Mouse (Mus musculus) midbrain, embryonic 10.5 days (tissue): ENCODE measurements around the gene Rfx4. TPM values are rescaled to one million over a fixed set of nuclear protein-coding genes. Genes with fewer than 3 reads are reported as not detected.
A peak's percentile ranks its signal among the peaks of the same experiment; 100 is the strongest.

Experiments
- DNase-seq: peaks from one replicate; pipeline ENCODE4 v3.0.0-alpha.2; 2017; ENCODE audit warnings: low spot score
- H3K27ac ChIP-seq: fragments of 300-500 bp; sonication (generic); replicated peaks from 2 replicates; pipeline ENCODE4 v1.5.1; 2016; ENCODE audit warnings: mild to moderate bottlenecking
- H3K27me3 ChIP-seq: fragments of 300-500 bp; sonication (generic); 2 replicates; pipeline ENCODE4 v1.6.1; 2016; ENCODE audit warnings: low read depth, mild to moderate bottlenecking; ENCODE audit not compliant: poor library complexity, severe bottlenecking
- H3K36me3 ChIP-seq: fragments of 300-500 bp; sonication (generic); 2 replicates; pipeline ENCODE4 v1.6.1; 2016; ENCODE audit warnings: mild to moderate bottlenecking, moderate library complexity
- H3K4me1 ChIP-seq: fragments of 300-500 bp; sonication (generic); 2 replicates; pipeline ENCODE4 v1.6.1; 2016
- H3K4me3 ChIP-seq: fragments of 300-500 bp; sonication (generic); 2 replicates; pipeline ENCODE4 v1.5.1; 2016; ENCODE audit warnings: mild to moderate bottlenecking, moderate library complexity
- H3K9me3 ChIP-seq: fragments of 300-500 bp; sonication (generic); replicated peaks from 2 replicates; pipeline ENCODE4 v1.6.1; 2016; ENCODE audit warnings: mild to moderate bottlenecking
- WGBS: fragments of 180-500 bp; shearing (Covaris S2); methylation state at CpG from one replicate; pipeline ENCODE4 v1.1.7; 2016; 5-methylcytosine and 5-hydroxymethylcytosine counted together
- polyA plus RNA-seq: library from polyadenylated mRNA; unstranded; fragments of >200 nt; fragmentation: Nextera tagmentation; extraction: Ambion mirVana; gene quantifications from 2 replicates; pipeline ENCODE4 v1.2.1, GENCODE M21; 2016

The Rfx4 gene
- polyA plus RNA-seq, 1 experiment from 2014 or later, result 61.8 TPM

DNA sequence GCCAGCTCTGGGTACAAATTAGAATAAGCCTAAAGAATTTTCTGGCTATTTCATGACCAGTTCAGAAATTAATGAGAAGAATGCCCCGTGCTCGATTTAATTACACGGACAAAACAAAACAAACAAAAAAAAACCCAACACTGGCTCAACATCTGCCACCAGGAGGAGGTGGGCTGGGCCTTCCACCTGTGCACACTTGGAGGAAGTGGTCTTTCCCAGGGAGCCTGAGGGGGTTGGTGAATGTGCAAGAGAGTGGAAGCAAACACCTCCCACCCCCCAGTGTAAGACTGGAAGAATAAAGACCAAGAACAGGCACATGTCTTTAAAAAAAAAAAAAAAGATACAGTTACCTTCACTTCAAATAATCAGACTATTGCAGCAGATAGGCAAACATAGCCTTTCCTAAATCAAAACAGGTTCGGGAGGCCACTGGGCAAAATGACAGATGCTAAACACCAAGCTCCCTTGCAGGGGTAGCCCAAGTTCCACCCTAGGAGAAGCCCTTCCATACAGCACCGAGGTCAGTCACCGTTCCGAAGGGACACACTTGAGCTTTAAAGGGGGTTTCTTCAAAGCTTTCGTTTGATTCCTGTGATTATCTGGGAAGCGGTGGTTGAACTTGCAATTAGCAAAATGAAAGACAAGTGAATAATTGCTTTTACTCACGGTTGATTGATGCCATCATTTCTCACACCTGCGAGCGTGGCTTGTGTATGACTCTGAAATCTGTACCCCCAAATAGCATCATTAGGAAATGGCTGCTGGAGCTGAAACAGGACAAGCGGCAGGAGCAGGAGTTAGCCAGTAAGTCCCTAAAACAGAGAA, 103.9 kb downstream of the Rfx4 start:
- DNase-seq, result no peak
- Histone ChIP-seq H3K27ac (peak overlapping the region; percentile 79), H3K4me1 (peaks cover 53% of the 10 kb centered on the region), H3K36me3 (peaks cover 90% of the 10 kb centered on the region), H3K4me3 (no peak overlapping the region), H3K9me3 (no peaks in the 10 kb centered on the region), H3K27me3 (no peaks in the 10 kb centered on the region)
- WGBS, result 39% methylated on average over 13 of the region's 13 CpGs

DNA sequence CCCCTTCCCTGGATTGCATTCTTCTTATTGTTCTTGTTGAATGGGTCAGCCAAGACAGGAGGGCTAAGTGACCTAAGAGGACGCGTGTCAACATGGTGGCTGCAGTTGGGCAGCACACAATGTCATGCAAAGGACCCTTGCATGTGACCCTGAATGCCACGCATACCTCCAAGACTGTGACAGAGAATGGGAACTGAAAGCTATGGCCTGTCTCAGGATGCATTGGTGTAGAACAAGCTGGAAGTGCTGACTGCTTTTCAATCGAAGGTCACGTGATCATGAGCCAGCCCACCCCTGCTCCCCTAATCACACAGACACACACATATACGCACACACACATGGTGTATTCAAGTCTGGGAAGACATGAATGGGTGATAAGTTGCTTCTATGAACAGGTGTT, 107.6 kb downstream of the Rfx4 start:
- DNase-seq, result no peak
- Histone ChIP-seq H3K36me3 (peaks cover 93% of the 10 kb centered on the region), H3K9me3 (no peaks in the 10 kb centered on the region), H3K27ac (no peak overlapping the region), H3K4me3 (no peak overlapping the region), H3K27me3 (no peaks in the 10 kb centered on the region), H3K4me1 (peaks cover 33% of the 10 kb centered on the region)
- WGBS, result 79% methylated on average over 6 of the region's 6 CpGs

GRCm38 (mm10) chr10:84867577-84867976, 111.7 kb downstream of the Rfx4 start:
- DNase-seq, result no peak
- peaks cover 98% of the 10 kb centered on the region for H3K36me3 ChIP-seq
- no peak overlapping the region for H3K4me3 ChIP-seq
- H3K27ac ChIP-seq, result no peak overlapping the region
- no peaks in the 10 kb centered on the region for H3K27me3 ChIP-seq
- H3K4me1 ChIP-seq, result peaks cover 23% of the 10 kb centered on the region
- 94% methylated on average over 7 of the region's 7 CpGs for WGBS
- no peaks in the 10 kb centered on the region for H3K9me3 ChIP-seq

DNA sequence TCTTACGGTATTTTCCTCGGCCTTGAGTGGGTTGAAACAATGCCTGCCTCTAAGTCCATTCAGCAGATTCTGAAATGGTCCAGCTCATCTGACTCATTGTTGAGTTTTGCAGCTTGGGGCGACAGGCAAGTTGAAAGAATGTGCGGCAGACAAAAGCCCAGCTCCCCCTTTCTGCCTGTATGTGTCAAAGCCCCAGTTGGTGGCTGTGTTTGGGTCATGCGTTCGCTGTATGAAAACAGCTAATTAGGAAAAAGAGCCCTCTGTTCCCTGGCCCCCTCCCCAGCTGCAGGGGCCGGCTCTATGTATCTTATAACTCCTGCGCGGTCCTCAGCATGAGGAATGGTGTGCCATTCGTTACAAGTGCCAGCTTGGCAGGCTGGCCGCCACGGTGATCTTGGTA, 115.4 kb downstream of the Rfx4 start:
- no peak overlapping the region for H3K4me3 ChIP-seq
- H3K9me3 ChIP-seq, result no peaks in the 10 kb centered on the region
- no peaks in the 10 kb centered on the region for H3K27me3 ChIP-seq
- H3K27ac ChIP-seq, result peak overlapping the region; percentile 4
- peak; percentile 20 for DNase-seq
- peaks cover 98% of the 10 kb centered on the region for H3K36me3 ChIP-seq
- H3K4me1 ChIP-seq, result peaks cover 15% of the 10 kb centered on the region
- WGBS, result 47% methylated on average over 12 of the region's 12 CpGs

- WGBS, result 83% methylated on average over 4 of the region's 4 CpGs
- peaks cover 98% of the 10 kb centered on the region for H3K36me3 ChIP-seq
- H3K27ac ChIP-seq, result peak overlapping the region; percentile 4
- DNase-seq, result no peak
- H3K9me3 ChIP-seq, result no peaks in the 10 kb centered on the region
- H3K4me3 ChIP-seq, result no peak overlapping the region
- H3K4me1 ChIP-seq, result peaks cover 15% of the 10 kb centered on the region
- no peaks in the 10 kb centered on the region for H3K27me3 ChIP-seq
Observed at GRCm38 (mm10) chr10:84871921-84872320, 116.1 kb downstream of the Rfx4 start.

DNA sequence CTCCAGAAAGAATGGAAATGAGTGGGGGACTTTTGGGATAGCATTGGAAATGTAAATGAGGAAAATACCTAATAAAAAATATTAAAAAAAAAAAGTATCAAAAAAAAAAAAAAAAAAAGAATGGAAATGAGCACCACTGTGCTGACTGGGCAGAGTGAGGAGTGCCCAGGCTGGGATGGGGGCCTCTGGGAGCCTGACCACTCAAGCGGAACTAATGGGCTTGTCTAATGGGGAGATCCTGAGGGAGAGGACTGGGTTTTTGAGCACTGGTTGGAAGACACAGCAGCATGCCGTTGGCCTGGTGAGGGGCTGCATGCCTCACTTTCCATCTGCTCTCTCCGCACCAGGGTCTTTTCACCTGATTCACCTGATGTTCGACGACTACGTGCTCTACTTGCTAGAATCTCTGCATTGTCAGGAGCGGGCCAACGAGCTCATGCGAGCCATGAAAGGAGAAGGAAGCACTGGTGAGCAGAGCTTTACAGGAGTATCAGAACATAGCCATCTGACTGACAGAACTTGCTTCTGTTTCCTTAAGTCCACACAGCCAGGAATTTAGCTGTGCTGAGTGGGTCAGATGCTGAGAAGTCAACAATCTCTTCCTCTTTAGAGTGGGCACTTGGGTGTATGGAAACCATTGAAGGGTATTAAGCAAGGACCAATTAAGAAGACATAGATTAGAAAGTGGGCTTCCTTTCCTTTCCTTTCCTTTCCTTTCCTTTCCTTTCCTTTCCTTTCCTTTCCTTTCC, 124.1 kb downstream of the Rfx4 start:
- H3K9me3 ChIP-seq, result no peaks in the 10 kb centered on the region
- DNase-seq, result peak; percentile 33
- H3K27ac ChIP-seq, result no peak overlapping the region
- no peaks in the 10 kb centered on the region for H3K27me3 ChIP-seq
- H3K4me3 ChIP-seq, result no peak overlapping the region
- H3K4me1 ChIP-seq, result peaks cover 12% of the 10 kb centered on the region
- peaks cover 70% of the 10 kb centered on the region for H3K36me3 ChIP-seq
- 60% methylated on average over 9 of the region's 9 CpGs for WGBS

DNA sequence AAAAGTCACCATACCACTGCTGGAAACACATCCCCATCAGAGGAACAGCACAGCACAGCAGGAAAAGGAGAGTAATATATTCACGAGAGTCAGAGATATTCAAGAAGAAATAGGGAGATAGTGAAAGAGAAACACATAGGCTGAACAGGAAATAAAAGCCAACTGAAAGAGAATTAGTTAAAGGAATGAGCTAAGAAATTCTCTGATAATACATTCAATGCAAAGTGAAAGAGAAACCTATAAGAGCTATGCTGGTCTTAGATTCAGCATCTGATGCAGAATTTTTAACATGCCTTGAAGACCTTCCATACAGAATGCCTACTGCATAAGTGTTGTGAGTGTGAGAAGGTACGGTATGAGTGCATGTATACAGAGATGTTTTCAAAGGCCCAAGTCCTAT, 126.7 kb downstream of the Rfx4 start:
- H3K4me3 ChIP-seq, result no peak overlapping the region
- WGBS, result 93% methylated on average over 2 of the region's 2 CpGs
- no peaks in the 10 kb centered on the region for H3K27me3 ChIP-seq
- DNase-seq, result no peak
- peaks cover 72% of the 10 kb centered on the region for H3K36me3 ChIP-seq
- no peaks in the 10 kb centered on the region for H3K9me3 ChIP-seq
- H3K27ac ChIP-seq, result no peak overlapping the region
- peaks cover 18% of the 10 kb centered on the region for H3K4me1 ChIP-seq

GRCm38 (mm10) chr10:84885341-84885884, 129.6 kb downstream of the Rfx4 start:
- H3K36me3 ChIP-seq, result peaks cover 95% of the 10 kb centered on the region
- H3K27ac ChIP-seq, result no peak overlapping the region
- WGBS, result 84% methylated on average over 5 of the region's 5 CpGs
- no peak overlapping the region for H3K4me3 ChIP-seq
- H3K27me3 ChIP-seq, result no peaks in the 10 kb centered on the region
- H3K9me3 ChIP-seq, result no peaks in the 10 kb centered on the region
- H3K4me1 ChIP-seq, result peaks cover 21% of the 10 kb centered on the region
- no peak for DNase-seq

GRCm38 (mm10) chr10:84886221-84886627, 130.4 kb downstream of the Rfx4 start:
- no peak for DNase-seq
- H3K4me1 ChIP-seq, result peaks cover 21% of the 10 kb centered on the region
- H3K36me3 ChIP-seq, result peaks cover 96% of the 10 kb centered on the region
- WGBS, result 58% methylated on average over 6 of the region's 6 CpGs
- no peaks in the 10 kb centered on the region for H3K27me3 ChIP-seq
- no peaks in the 10 kb centered on the region for H3K9me3 ChIP-seq
- no peak overlapping the region for H3K4me3 ChIP-seq
- H3K27ac ChIP-seq, result no peak overlapping the region

- Histone ChIP-seq H3K9me3 (no peaks in the 10 kb centered on the region), H3K27ac (no peak overlapping the region), H3K4me1 (peaks cover 21% of the 10 kb centered on the region), H3K36me3 (peaks cover 96% of the 10 kb centered on the region), H3K4me3 (no peak overlapping the region), H3K27me3 (no peaks in the 10 kb centered on the region)
- 91% methylated on average over 8 of the region's 8 CpGs for WGBS
- no peak for DNase-seq
Observed at GRCm38 (mm10) chr10:84886785-84887184, 130.9 kb downstream of the Rfx4 start.

DNA sequence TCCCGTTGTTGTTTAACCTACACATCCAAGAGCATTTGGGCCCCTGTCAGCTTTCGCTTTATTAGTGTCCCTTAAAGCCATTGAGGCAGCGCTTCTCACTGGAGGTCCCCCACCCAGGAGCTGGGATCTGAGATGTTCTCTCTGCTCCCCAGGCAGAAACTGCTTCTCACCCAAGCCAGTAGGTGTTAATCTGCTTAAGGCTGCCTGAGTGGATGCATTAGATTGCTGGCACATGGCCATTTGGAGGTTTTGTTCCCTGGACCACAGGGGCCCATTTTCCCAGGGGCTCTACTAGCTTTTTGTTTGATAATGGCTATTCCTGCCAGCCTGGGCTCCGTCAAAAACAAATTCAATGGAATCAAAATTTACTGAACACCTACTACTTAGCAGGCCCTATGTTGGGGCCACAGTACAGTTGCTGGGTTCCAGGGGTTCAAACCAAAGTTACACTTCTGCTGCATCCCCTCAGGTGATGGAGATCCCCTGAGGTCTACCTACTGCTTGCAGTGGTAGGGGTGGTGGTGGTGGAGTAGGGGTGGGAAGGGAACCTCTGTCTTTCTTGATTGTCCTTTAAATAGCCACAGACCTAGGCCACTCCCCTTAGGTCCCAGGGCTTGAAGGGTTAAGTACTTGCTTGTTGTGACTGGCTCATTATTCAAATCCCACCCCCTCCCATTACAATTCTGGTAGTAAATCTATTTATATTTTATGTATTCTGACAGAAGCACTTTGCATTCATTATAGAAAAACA, 133.4 kb downstream of the Rfx4 start:
- 37% methylated on average over 4 of the region's 4 CpGs for WGBS
- H3K36me3 ChIP-seq, result peaks cover 96% of the 10 kb centered on the region
- DNase-seq, result no peak

GRCm38 (mm10) chr10:84895810-84896358, 140.0 kb downstream of the Rfx4 start:
- Histone ChIP-seq H3K27me3 (no peaks in the 10 kb centered on the region), H3K9me3 (no peaks in the 10 kb centered on the region), H3K4me1 (peaks cover 19% of the 10 kb centered on the region), H3K4me3 (no peak overlapping the region), H3K27ac (no peak overlapping the region), H3K36me3 (peaks cover 99% of the 10 kb centered on the region)
- DNase-seq, result no peak
- WGBS, result 91% methylated on average over 10 of the region's 10 CpGs

More for the DNA sequence above, 133.4 kb downstream of the Rfx4 start:
- H3K27ac ChIP-seq, result 0 out of 2 replicates have a peak overlapping the region, but pooled peaks have one; percentile 2
- H3K27me3 ChIP-seq, result no peaks in the 10 kb centered on the region
- H3K4me3 ChIP-seq, result no peak overlapping the region
- H3K4me1 ChIP-seq, result peaks cover 21% of the 10 kb centered on the region
- H3K9me3 ChIP-seq, result no peaks in the 10 kb centered on the region
